Mouse (Mus musculus) kidney, adult 2 months (tissue): Measurements from ENCODE around the gene Catip. TPM values are rescaled to one million over a fixed set of nuclear protein-coding genes. Genes with fewer than 3 reads are reported as not detected.

ENCODE experiments used
- DNase-seq: peaks from one replicate; pipeline ENCODE4 v3.0.0; 2021
- H3K27ac ChIP-seq: fragments of 200-500 bp; 2 replicates; pipeline ENCODE4 v1.5.1; 2012; ENCODE audit warnings: low read depth, low read length, control low read depth, inconsistent platforms; ENCODE audit not compliant: insufficient read depth
- H3K27me3 ChIP-seq: fragments of 200-500 bp; replicated peaks from 2 replicates; pipeline ENCODE4 v1.6.1; 2012; ENCODE audit warnings: mild to moderate bottlenecking, moderate library complexity, low read length, inconsistent platforms; ENCODE audit not compliant: control insufficient read depth, insufficient read depth
- H3K36me3 ChIP-seq: fragments of 200-500 bp; 2 replicates; pipeline ENCODE4 v1.6.1; 2012; ENCODE audit warnings: mild to moderate bottlenecking, moderate library complexity, low read length, inconsistent platforms; ENCODE audit not compliant: control insufficient read depth, insufficient read depth
- H3K4me1 ChIP-seq: fragments of 200-500 bp; 2 replicates; pipeline ENCODE4 v1.6.1; 2011; ENCODE audit warnings: low read length; ENCODE audit not compliant: control insufficient read depth, insufficient read depth
- H3K4me3 ChIP-seq: fragments of 200-500 bp; 2 replicates; pipeline ENCODE4 v1.5.1; 2011; ENCODE audit warnings: mild to moderate bottlenecking, low read depth, low read length, control low read depth; ENCODE audit not compliant: insufficient read depth
- CTCF ChIP-seq: fragments of 200-500 bp; conservative IDR thresholded peaks from 2 replicates; pipeline ENCODE4 v1.5.1; 2011; ENCODE audit warnings: low read depth, mild to moderate bottlenecking, control low read depth, low read length, moderate library complexity, mixed read lengths; ENCODE audit not compliant: insufficient read depth, insufficient read length
- POLR2A ChIP-seq: fragments of 200-500 bp; IDR thresholded peaks from one replicate; pipeline ENCODE4 v1.6.1; 2011; ENCODE audit warnings: low read depth, low read length, control low read depth
- WGBS: fragments of 180-500 bp; shearing (Covaris S2); methylation state at CpG from one replicate; pipeline ENCODE4 v1.1.7; 2018; 5-methylcytosine and 5-hydroxymethylcytosine counted together
- polyA plus RNA-seq: library from polyadenylated mRNA; depleted of rRNA; stranded (reverse); fragments of >200 nt; gene quantifications from 2 replicates; pipeline ENCODE4 v1.2.3, GENCODE M21; 2012

The Catip gene
- polyA plus RNA-seq, 1 experiment, result 0.33 TPM

- no peak overlapping the region for H3K4me3 ChIP-seq
- no peak overlapping the region for H3K27ac ChIP-seq
- 57% methylated on average over 7 of the region's 7 CpGs for WGBS
- no peak for TF ChIP-seq POLR2A
- no peak for TF ChIP-seq CTCF
- H3K36me3 ChIP-seq, result no peaks in the 10 kb centered on the region
- H3K4me1 ChIP-seq, result peaks cover 18% of the 10 kb centered on the region
- peak; percentile 59 for DNase-seq
- H3K27me3 ChIP-seq, result no peaks in the 10 kb centered on the region
These were observed 31.9 kb upstream of the Catip start for GRCm38 (mm10) chr1:74329899-74330431.

GRCm38 (mm10) chr1:74331046-74331681, 30.7 kb upstream of the Catip start:
- no peak overlapping the region for H3K4me3 ChIP-seq
- no peaks in the 10 kb centered on the region for H3K27me3 ChIP-seq
- H3K36me3 ChIP-seq, result no peaks in the 10 kb centered on the region
- DNase-seq, result peak; percentile 36
- H3K4me1 ChIP-seq, result peaks cover 27% of the 10 kb centered on the region
- peak overlapping the region; percentile 17; the same call in 1 of the 2 replicates for H3K27ac ChIP-seq
- TF ChIP-seq CTCF (no peak), POLR2A (no peak)
- WGBS, result 32% methylated on average over 4 of the region's 4 CpGs

GRCm38 (mm10) chr1:74332241-74332763, 29.6 kb upstream of the Catip start:
- Histone ChIP-seq H3K27me3 (no peaks in the 10 kb centered on the region), H3K27ac (peak overlapping the region; percentile 5; the same call in 1 of the 2 replicates), H3K4me1 (peaks cover 27% of the 10 kb centered on the region), H3K36me3 (no peaks in the 10 kb centered on the region), H3K4me3 (peak overlapping the region; percentile 50)
- under 1% methylated on average over 36 of the region's 36 CpGs for WGBS
- DNase-seq, result peak; percentile 99
- TF ChIP-seq POLR2A (peak; percentile 20), CTCF (peak; percentile 54)

GRCm38 (mm10) chr1:74332930-74333329, 29.0 kb upstream of the Catip start:
- no peaks in the 10 kb centered on the region for H3K36me3 ChIP-seq
- WGBS, result 13% methylated on average over 9 of the region's 9 CpGs
- no peak for TF ChIP-seq POLR2A
- TF ChIP-seq CTCF, result no peak
- H3K27ac ChIP-seq, result peak overlapping the region; percentile 5; the same call in 1 of the 2 replicates
- peaks cover 27% of the 10 kb centered on the region for H3K4me1 ChIP-seq
- no peaks in the 10 kb centered on the region for H3K27me3 ChIP-seq
- peak; percentile 57 for DNase-seq
- peak overlapping the region; percentile 50 for H3K4me3 ChIP-seq

- no peaks in the 10 kb centered on the region for H3K36me3 ChIP-seq
- no peak overlapping the region for H3K4me3 ChIP-seq
- H3K4me1 ChIP-seq, result peaks cover 27% of the 10 kb centered on the region
- no peaks in the 10 kb centered on the region for H3K27me3 ChIP-seq
- no peak overlapping the region for H3K27ac ChIP-seq
- no peak for DNase-seq
- WGBS, result 44% methylated on average over 3 of the region's 3 CpGs
- TF ChIP-seq POLR2A (no peak), CTCF (no peak)
These were observed 27.3 kb upstream of the Catip start for GRCm38 (mm10) chr1:74334607-74335006.

GRCm38 (mm10) chr1:74335033-74335432, 26.9 kb upstream of the Catip start:
- no peak for DNase-seq
- H3K27ac ChIP-seq, result peak overlapping the region; percentile 14
- peaks cover 28% of the 10 kb centered on the region for H3K4me1 ChIP-seq
- no peak overlapping the region for H3K4me3 ChIP-seq
- H3K27me3 ChIP-seq, result no peaks in the 10 kb centered on the region
- TF ChIP-seq POLR2A (no peak), CTCF (no peak)
- no peaks in the 10 kb centered on the region for H3K36me3 ChIP-seq
- WGBS, result 66% methylated on average over 4 of the region's 4 CpGs

- peak overlapping the region; percentile 14 for H3K27ac ChIP-seq
These were observed 26.3 kb upstream of the Catip start for GRCm38 (mm10) chr1:74335436-74336170.

More at GRCm38 (mm10) chr1:74335436-74336170, 26.3 kb upstream of the Catip start:
- no peaks in the 10 kb centered on the region for H3K36me3 ChIP-seq
- H3K4me3 ChIP-seq, result no peak overlapping the region
- 54% methylated on average over 6 of the region's 6 CpGs for WGBS
- DNase-seq, result peak; percentile 77
- TF ChIP-seq POLR2A, result no peak
- TF ChIP-seq CTCF, result no peak
- H3K27me3 ChIP-seq, result no peaks in the 10 kb centered on the region
- peaks cover 30% of the 10 kb centered on the region for H3K4me1 ChIP-seq
